Mouse (Mus musculus): ENCODE results near the gene E430018J23Rik.
"Not testable (repeated sequence)": the region's sequence is repeated elsewhere in the genome, so short reads cannot be mapped to it uniquely, and the experiment has no call there.

The E430018J23Rik gene

GRCm38 (mm10) chr7:127393157-127393943, at the start of gene E430018J23Rik:
E430018J23Rik (minus strand) TSS chr7:127393629.
- DNase-seq (ENCODE audit: low spot score in 2 of 2) = peak; percentile 93 to 96

GRCm38 (mm10) chr7:127437724-127438123, 44.3 kb upstream of the E430018J23Rik start:
- no peak for DNase-seq (ENCODE audit: low spot score in 2 of 2)

- DNase-seq (ENCODE audit: low spot score in 2 of 2) = no peak
Measured at GRCm38 (mm10) chr7:127435206-127435605, 41.8 kb upstream of the E430018J23Rik start.

- DNase-seq (ENCODE audit: low spot score in 2 of 2) = no peak
Measured at GRCm38 (mm10) chr7:127426354-127426753, 32.9 kb upstream of the E430018J23Rik start.

- no peak for DNase-seq (ENCODE audit: low spot score in 2 of 2)
Measured at GRCm38 (mm10) chr7:127425911-127426310, 32.5 kb upstream of the E430018J23Rik start.

GRCm38 (mm10) chr7:127425291-127425690, 31.9 kb upstream of the E430018J23Rik start:
- no peak for DNase-seq (ENCODE audit: low spot score in 2 of 2)

GRCm38 (mm10) chr7:127422247-127422646, 28.8 kb upstream of the E430018J23Rik start:
- DNase-seq (ENCODE audit: low spot score in 2 of 2) = peak in 1 of 2 experiments; percentile 57

GRCm38 (mm10) chr7:127421388-127422191, 28.2 kb upstream of the E430018J23Rik start, which contains the start of gene Zfp688:
Zfp688 (minus strand) TSS chr7:127422068.
- peak; percentile 85 to 87 for DNase-seq (ENCODE audit: low spot score in 2 of 2)

GRCm38 (mm10) chr7:127411418-127411817, 18.0 kb upstream of the E430018J23Rik start:
- DNase-seq (ENCODE audit: low spot score in 2 of 2) = no peak

GRCm38 (mm10) chr7:127406002-127406987, 12.9 kb upstream of the E430018J23Rik start, which contains the start of gene Zfp764:
Zfp764 (minus strand) TSS chr7:127406822.
- DNase-seq (ENCODE audit: low spot score in 2 of 2) = peak; percentile 62 to 70

- not testable (repeated sequence) for DNase-seq (ENCODE audit: low spot score in 2 of 2)
Measured at GRCm38 (mm10) chr7:127404101-127404500, 10.7 kb upstream of the E430018J23Rik start.

GRCm38 (mm10) chr7:127402980-127403379, 9.6 kb upstream of the E430018J23Rik start:
- DNase-seq (ENCODE audit: low spot score in 2 of 2) = no peak

GRCm38 (mm10) chr7:127400355-127400754, 6.9 kb upstream of the E430018J23Rik start:
- no peak for DNase-seq (ENCODE audit: low spot score in 2 of 2)

GRCm38 (mm10) chr7:127393944-127394333, 510 bp upstream of the E430018J23Rik start:
- no peak for DNase-seq (ENCODE audit: low spot score in 2 of 2)

GRCm38 (mm10) chr7:127392251-127392824, 1.1 kb downstream of the E430018J23Rik start:
- no peak for DNase-seq (ENCODE audit: low spot score in 2 of 2)

GRCm38 (mm10) chr7:127391538-127391937, 1.9 kb downstream of the E430018J23Rik start:
- no peak for DNase-seq (ENCODE audit: low spot score in 2 of 2)

- DNase-seq (ENCODE audit: low spot score in 2 of 2) = no peak
Measured at GRCm38 (mm10) chr7:127390306-127390705, 3.1 kb downstream of the E430018J23Rik start.

- not testable (repeated sequence) for DNase-seq (ENCODE audit: low spot score in 2 of 2)
Measured at GRCm38 (mm10) chr7:127388201-127388600, 5.2 kb downstream of the E430018J23Rik start.

- peak; percentile 82 to 91 for DNase-seq (ENCODE audit: low spot score in 2 of 2)
Measured at GRCm38 (mm10) chr7:127386641-127387392, 6.6 kb downstream of the E430018J23Rik start, which contains the start of gene 9130019O22Rik. 9130019O22Rik (minus strand) TSS chr7:127387166.

GRCm38 (mm10) chr7:127385560-127385959, 7.9 kb downstream of the E430018J23Rik start:
- not testable (repeated sequence) for DNase-seq (ENCODE audit: low spot score in 2 of 2)
